Mouse (Mus musculus) embryonic fibroblast, embryonic 13.5 days (primary cell): ENCODE results near the gene Fchsd2.

Experiments
- CTCF ChIP-seq: IDR thresholded peaks from 2 replicates; pipeline ENCODE4 v1.5.1; 2011; ENCODE audit warnings: mild to moderate bottlenecking, control low read depth, low read length, moderate library complexity, borderline replicate concordance; ENCODE audit not compliant: insufficient read depth
- POLR2A ChIP-seq: IDR thresholded peaks from 2 replicates; pipeline ENCODE4 v1.6.1; 2011; ENCODE audit warnings: low read depth, mild to moderate bottlenecking, control low read depth, low read length, moderate library complexity

- no peak for TF ChIP-seq CTCF
- TF ChIP-seq POLR2A: no peak
Observed at GRCm38 (mm10) chr7:101064697-101065688, 27.7 kb upstream of the Fchsd2 start.
